ENCODE assay signal across 20 mouse cellular contexts in genomic region chr8:80478156-80478555, GRCm38 (mm10). TPM values are rescaled to one million over a fixed set of nuclear protein-coding genes. Genes with fewer than 3 reads are reported as not detected.
"Had no signal": no experiment of that assay in that cellular context is flagged by ENCODE, and none has a peak within 500 bp of the region (broad histone marks: within the 10 kb centered on the region; RNA-seq: fewer than 3 reads in every experiment).

No protein-coding gene starts in this region.

- DNase-seq: gastrocnemius, adult 2 months; gastrocnemius, postnatal 10 days; gastrocnemius, postnatal 25 days; heart, adult 18-20 months; heart, postnatal 10 days; heart, postnatal 4 days; kidney, adult 11 months; kidney, adult 2 months; kidney, adult 9 months; kidney, postnatal 14 days; kidney, postnatal 36 days; layer of hippocampus, adult 9-11 months; layer of hippocampus, postnatal 36 days; left cerebral cortex, postnatal 4 days had no signal

RNA-seq across cellular contexts. Expression of gene Gypa, which starts 15.4 kb away (rescaled TPM):
- total RNA-seq: gastrocnemius, adult 2 months; granulocyte monocyte progenitor cell, adult 5-6 weeks; layer of hippocampus, adult 8-10 months; left cerebral cortex, adult 8-10 months; left cerebral cortex, postnatal 25 days; left cerebral cortex, postnatal 4 days had no signal
- polyA plus RNA-seq: large intestine, adult 2 months; liver, adult 2 months had no signal
